Mouse (Mus musculus) midbrain, embryonic 11.5 days (tissue): Measurements from ENCODE around the gene Rhou. TPM values are rescaled to one million over a fixed set of nuclear protein-coding genes. Genes with fewer than 3 reads are reported as not detected.

Source experiments
- polyA plus RNA-seq: library from polyadenylated mRNA; unstranded; fragments of >200 nt; fragmentation: Nextera tagmentation; extraction: Ambion mirVana; gene quantifications from 2 replicates; pipeline ENCODE4 v1.2.1, GENCODE M21; 2014

The Rhou gene
- polyA plus RNA-seq, 1 experiment from 2014 or later = 8.3 TPM

Other genes with a start within 250 kb of the Rhou start
- 0.06 and 0.12 TPM in 2 replicates for gene Mc1r, start 246.8 kb upstream of the Rhou start, polyA plus RNA-seq
- gene Tubb3, start 242.5 kb upstream of the Rhou start, polyA plus RNA-seq = 777 and 840 TPM in 2 replicates
- 35.3 and 35.5 TPM in 2 replicates for gene Def8, start 230.4 kb upstream of the Rhou start, polyA plus RNA-seq
- gene Afg3l1, start 176.0 kb upstream of the Rhou start, polyA plus RNA-seq = 38.4 and 39.9 TPM in 2 replicates
- 34.4 and 37.2 TPM in 2 replicates for gene Dbndd1, start 138.5 kb upstream of the Rhou start, polyA plus RNA-seq
- 38.5 and 43.1 TPM in 2 replicates for gene Gas8, start 135.1 kb upstream of the Rhou start, polyA plus RNA-seq
- 58.8 and 61.2 TPM in 2 replicates for gene Rab4a, start 152.1 kb downstream of the Rhou start, polyA plus RNA-seq
- 7.5 and 7.9 TPM in 2 replicates for gene Ccsap, start 206.3 kb downstream of the Rhou start, polyA plus RNA-seq
- gene Acta1, start 240.8 kb downstream of the Rhou start, polyA plus RNA-seq = 0.17 TPM in 1 of 2 replicates, not detected in the other